Mouse (Mus musculus) liver, postnatal 0 days (tissue): ENCODE results near the gene Slk.

Experiments used
- CTCF ChIP-seq: sonication (generic); IDR thresholded peaks from 2 replicates; pipeline ENCODE4 v1.5.1; 2016; ENCODE audit warnings: antibody characterized with exemption, low read depth
- EP300 ChIP-seq: IDR thresholded peaks from 2 replicates; pipeline ENCODE4 v1.6.1; 2016; ENCODE audit warnings: antibody characterized with exemption, low read depth, mild to moderate bottlenecking

DNA sequence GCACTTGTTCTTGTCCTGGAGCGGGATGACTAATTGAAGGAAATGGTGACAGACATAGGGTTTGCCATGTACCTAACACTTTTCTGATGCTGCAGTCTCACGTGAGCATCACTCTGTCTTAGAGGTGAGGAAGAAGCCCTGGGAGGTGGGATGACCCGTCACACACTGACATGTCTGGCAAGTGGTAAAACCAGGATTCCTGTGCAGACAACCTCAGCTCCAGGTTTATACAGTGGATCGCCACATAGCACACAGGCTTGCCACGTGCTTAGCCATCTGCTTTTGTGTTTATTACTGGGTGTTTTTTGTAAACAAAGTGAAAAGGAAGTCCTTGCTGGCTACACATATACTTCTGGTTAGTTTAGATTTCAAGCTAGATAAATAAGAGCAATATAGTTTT lies 49.6 kb downstream of the Slk start:
- TF ChIP-seq CTCF (no peak), EP300 (no peak)
